Mouse (Mus musculus) kidney, embryonic 15.5 days (tissue): ENCODE results near the gene Cemip. TPM values are rescaled to one million over a fixed set of nuclear protein-coding genes. Genes with fewer than 3 reads are reported as not detected.

ENCODE experiments used
- ATAC-seq: fragments of 200-750 bp; cut with Nextera tagmentation; replicated peaks from 2 replicates; pipeline ENCODE4 v1.8.0; 2017; ENCODE audit warnings: moderate TSS enrichment; ENCODE audit not compliant: low FRiP score
- H3K27ac ChIP-seq: fragments of 300-500 bp; sonication (generic); 2 replicates; pipeline ENCODE4 v1.5.1; 2015; ENCODE audit warnings: mild to moderate bottlenecking, inconsistent platforms
- H3K27me3 ChIP-seq: fragments of 300-500 bp; sonication (generic); 2 replicates; pipeline ENCODE4 v1.6.1; 2015; ENCODE audit warnings: inconsistent platforms
- H3K36me3 ChIP-seq: fragments of 300-500 bp; sonication (generic); 2 replicates; pipeline ENCODE4 v1.6.1; 2015; ENCODE audit warnings: inconsistent platforms
- H3K4me1 ChIP-seq: fragments of 300-500 bp; sonication (generic); 2 replicates; pipeline ENCODE4 v1.6.1; 2015; ENCODE audit warnings: inconsistent platforms
- H3K4me2 ChIP-seq: fragments of 300-500 bp; sonication (generic); 2 replicates; pipeline ENCODE4 v1.6.1; 2015; ENCODE audit warnings: moderate library complexity, mild to moderate bottlenecking, inconsistent platforms
- H3K4me3 ChIP-seq: fragments of 300-500 bp; sonication (generic); replicated peaks from 2 replicates; pipeline ENCODE4 v1.5.1; 2015; ENCODE audit warnings: mild to moderate bottlenecking, inconsistent platforms
- H3K9ac ChIP-seq: fragments of 300-500 bp; sonication (generic); 2 replicates; pipeline ENCODE4 v1.6.1; 2015; ENCODE audit warnings: mild to moderate bottlenecking, inconsistent platforms
- H3K9me3 ChIP-seq: fragments of 300-500 bp; sonication (generic); replicated peaks from 2 replicates; pipeline ENCODE4 v1.6.1; 2016; ENCODE audit warnings: inconsistent platforms
- WGBS: fragments of 180-500 bp; shearing (Covaris S2); methylation state at CpG from one replicate; pipeline ENCODE4 v1.1.7; 2015; ENCODE audit warnings: mixed read lengths; 5-methylcytosine and 5-hydroxymethylcytosine counted together
- polyA plus RNA-seq: library from polyadenylated mRNA; unstranded; fragments of >200 nt; fragmentation: Nextera tagmentation; extraction: Ambion mirVana; gene quantifications from 2 replicates; pipeline ENCODE4 v1.2.1, GENCODE M21; 2015

The Cemip gene
- polyA plus RNA-seq, 1 experiment from 2014 or later = 0.29 TPM

DNA sequence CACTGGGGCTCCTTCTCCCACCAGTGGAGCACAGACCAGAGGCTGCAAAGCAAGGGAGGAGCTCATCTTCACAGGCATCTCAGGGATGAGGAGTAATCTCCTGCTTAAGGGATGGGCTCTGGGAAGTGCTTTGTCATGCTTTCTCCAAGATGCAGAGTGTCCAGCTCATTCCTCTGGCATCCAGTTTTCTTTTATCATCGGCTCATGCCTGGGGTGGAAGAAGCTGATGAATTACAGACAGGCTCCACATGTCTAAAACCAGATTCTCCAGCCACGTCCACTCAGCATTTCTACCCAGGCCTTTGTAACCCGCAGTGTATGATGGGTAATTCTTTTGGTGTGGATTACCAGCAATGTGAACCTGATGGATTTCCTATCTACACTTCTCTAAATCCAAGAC lies 1.9 kb upstream of the Cemip start:
- Histone ChIP-seq H3K4me2 (no peak overlapping the region), H3K9ac (no peak overlapping the region), H3K36me3 (no peaks in the 10 kb centered on the region), H3K27me3 (peaks cover 33% of the 10 kb centered on the region), H3K4me1 (peaks cover 17% of the 10 kb centered on the region), H3K27ac (no peak overlapping the region), H3K9me3 (no peaks in the 10 kb centered on the region), H3K4me3 (no peak overlapping the region)
- ATAC-seq = no peak
- 74% methylated on average over 3 of the region's 3 CpGs for WGBS

DNA sequence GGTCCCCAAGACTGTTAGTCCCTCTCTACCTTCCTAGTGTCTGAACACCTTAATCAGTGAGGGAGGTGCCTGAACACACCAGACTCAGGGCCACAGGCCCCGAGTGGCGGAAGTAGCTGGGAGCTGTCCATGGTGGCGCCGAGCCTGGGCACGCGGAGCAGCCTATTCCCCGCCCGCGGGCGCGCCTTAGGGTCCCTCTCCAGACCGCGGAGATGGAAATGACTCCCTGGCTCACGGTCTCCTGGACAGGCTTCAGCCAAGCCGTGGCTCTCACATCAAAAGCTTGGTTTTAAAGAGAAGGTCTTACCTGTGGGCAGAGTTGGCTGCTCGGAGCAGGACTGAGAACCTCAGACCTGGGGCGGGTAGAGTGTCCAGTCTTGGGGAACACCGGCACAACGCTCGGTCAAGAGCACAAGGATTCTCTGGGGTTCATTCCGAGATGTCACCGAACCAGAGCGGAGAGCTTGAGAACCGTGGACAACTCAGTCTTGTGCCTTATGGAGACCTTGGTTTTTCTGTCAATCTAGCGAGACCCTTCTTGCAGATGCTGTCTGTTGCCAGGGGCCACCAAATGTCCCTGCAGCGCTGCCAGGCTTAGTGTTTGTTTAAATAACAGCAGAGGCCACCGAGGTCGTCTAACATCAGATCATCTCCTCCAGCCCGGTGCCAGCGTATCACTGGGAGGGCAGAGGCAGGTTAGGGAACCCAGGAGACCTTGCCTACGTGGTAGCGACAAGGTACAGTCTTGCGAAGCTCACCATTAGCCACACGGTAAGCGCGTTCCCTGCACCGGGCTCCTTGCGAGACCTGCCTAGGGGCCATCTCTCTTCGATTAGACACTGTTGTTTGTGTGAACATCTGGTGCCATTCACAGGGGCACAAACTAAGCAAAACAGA lies 1.0 kb downstream of the Cemip start:
- Histone ChIP-seq H3K4me3 (peak overlapping the region; percentile 48), H3K27ac (no peak overlapping the region), H3K36me3 (no peaks in the 10 kb centered on the region), H3K9me3 (no peaks in the 10 kb centered on the region), H3K27me3 (peaks cover 33% of the 10 kb centered on the region), H3K4me2 (peak overlapping the region; percentile 86), H3K9ac (no peak overlapping the region), H3K4me1 (peaks cover 17% of the 10 kb centered on the region)
- 6% methylated on average over 39 of the region's 39 CpGs for WGBS
- peak; percentile 72 for ATAC-seq

DNA sequence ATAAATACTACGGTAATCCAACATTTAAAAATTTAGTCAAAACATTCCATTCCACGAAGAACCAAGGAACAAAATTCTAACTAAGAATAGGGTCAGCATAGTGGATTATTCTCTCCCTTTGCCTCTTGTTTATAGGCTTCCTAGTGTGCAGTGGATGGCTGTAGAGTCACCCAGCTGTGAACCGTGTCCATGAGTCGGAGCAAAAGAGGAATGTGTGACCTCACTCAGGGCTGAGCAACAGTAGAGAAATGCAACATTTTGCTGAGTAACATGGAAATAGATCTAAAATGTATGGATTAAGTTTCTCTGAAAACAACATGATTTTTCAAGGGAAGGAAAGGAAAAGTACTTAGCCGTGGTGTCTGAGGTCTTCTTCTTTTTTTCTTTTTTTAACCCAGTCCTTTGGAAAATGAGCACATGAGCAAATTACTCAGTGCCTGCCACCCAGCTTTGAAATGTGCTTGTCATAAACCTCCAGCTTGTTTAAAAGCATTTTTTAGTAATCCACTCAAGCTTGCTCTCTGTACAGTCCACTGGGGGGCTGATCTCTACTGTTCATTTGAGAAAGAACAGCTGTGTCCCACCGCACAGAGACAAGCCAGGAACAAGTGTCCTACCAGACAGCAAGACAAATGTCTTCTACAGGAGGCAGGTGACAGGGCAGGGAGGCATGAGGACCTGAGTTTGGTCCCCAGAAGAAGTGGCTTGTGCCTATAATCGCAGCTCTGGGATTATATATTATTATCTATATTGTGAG lies 8.9 kb downstream of the Cemip start:
- H3K9ac ChIP-seq = no peak overlapping the region
- no peak overlapping the region for H3K27ac ChIP-seq
- no peak overlapping the region for H3K4me3 ChIP-seq
- no peak overlapping the region for H3K4me2 ChIP-seq
- no peaks in the 10 kb centered on the region for H3K36me3 ChIP-seq
- H3K4me1 ChIP-seq = peaks cover 4% of the 10 kb centered on the region; the same call in 1 of the 2 replicates
- ATAC-seq = peak; percentile 82
- no peaks in the 10 kb centered on the region for H3K27me3 ChIP-seq
- 47% methylated on average over 7 of the region's 7 CpGs for WGBS
- no peaks in the 10 kb centered on the region for H3K9me3 ChIP-seq

DNA sequence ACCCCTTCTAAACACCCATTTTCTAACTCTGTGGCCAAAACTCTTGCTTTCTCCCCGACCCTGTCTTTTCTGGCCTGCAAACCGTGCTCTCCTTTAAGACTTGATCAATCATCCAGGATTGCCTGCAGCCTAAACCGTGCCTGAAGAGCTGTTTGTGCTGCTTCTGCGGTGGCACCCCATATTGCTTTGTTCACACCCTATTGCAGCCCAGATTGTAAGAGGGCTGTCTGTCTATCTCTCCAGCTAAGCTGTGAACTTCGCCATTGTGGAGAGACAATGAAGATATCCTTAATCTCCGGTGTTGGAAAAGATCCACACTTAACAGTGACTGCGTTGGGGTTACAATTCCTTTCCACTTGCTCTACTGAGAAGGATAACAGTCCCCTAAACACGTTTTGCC lies 12.0 kb downstream of the Cemip start:
- no peak for ATAC-seq
- 54% methylated on average over 8 of the region's 8 CpGs for WGBS

DNA sequence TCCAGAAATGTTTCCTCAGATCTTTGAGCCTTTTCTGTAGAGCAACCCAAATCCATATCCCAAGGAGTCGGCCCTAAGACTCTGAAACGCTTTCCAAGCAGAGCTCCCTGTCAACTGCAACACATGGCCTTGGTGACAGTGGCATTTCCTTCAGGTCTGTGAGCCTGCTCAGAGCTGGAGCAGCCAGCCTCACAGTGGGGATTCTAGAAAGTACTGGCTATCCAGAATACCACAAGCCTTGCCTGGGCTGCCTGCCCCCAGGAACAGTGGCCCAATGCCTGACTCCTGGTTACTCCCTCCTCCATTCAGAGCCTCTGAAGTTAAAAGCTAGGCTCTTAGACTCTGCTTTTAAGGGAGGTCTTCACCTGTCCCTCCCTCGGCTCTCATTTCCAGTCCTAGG lies 12.4 kb downstream of the Cemip start:
- no peak overlapping the region for H3K4me2 ChIP-seq
- H3K9me3 ChIP-seq = no peaks in the 10 kb centered on the region
- H3K9ac ChIP-seq = no peak overlapping the region
- 68% methylated on average over 3 of the region's 3 CpGs for WGBS
- no peak overlapping the region for H3K27ac ChIP-seq
- no peaks in the 10 kb centered on the region for H3K36me3 ChIP-seq
- no peak overlapping the region for H3K4me3 ChIP-seq
- peaks cover 4% of the 10 kb centered on the region; the same call in 1 of the 2 replicates for H3K4me1 ChIP-seq
- H3K27me3 ChIP-seq = no peaks in the 10 kb centered on the region
- ATAC-seq = no peak

More for the DNA sequence above, 12.0 kb downstream of the Cemip start:
- H3K27ac ChIP-seq = no peak overlapping the region
- no peak overlapping the region for H3K4me2 ChIP-seq
- H3K9ac ChIP-seq = no peak overlapping the region
- no peaks in the 10 kb centered on the region for H3K27me3 ChIP-seq
- no peaks in the 10 kb centered on the region for H3K9me3 ChIP-seq
- H3K4me3 ChIP-seq = no peak overlapping the region
- H3K4me1 ChIP-seq = peaks cover 4% of the 10 kb centered on the region; the same call in 1 of the 2 replicates
- no peaks in the 10 kb centered on the region for H3K36me3 ChIP-seq

DNA sequence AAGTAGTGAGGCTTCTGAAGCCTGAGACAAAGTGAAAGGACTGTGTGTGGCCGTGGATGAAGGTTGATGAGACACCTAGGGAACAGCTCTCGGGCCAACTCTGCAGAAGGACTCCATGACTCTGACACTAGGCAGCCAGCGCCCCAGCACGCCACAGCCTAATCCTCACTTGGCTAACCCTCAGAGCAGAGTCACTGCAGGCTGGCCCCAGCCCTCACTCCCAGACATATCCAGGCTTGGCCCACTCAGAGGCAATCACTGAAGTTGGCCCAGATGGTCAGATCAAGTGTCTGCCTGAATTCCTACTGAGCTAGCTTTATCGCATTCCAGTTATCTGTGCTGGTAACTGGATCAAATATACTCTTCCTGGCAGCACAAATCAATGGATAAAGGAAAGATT lies 17.4 kb downstream of the Cemip start:
- ATAC-seq = no peak
- Histone ChIP-seq H3K27me3 (no peaks in the 10 kb centered on the region), H3K4me2 (no peak overlapping the region), H3K27ac (no peak overlapping the region), H3K9me3 (no peaks in the 10 kb centered on the region), H3K9ac (no peak overlapping the region), H3K36me3 (no peaks in the 10 kb centered on the region), H3K4me3 (no peak overlapping the region), H3K4me1 (no peaks in the 10 kb centered on the region)
- WGBS = 81% methylated on average over 5 of the region's 5 CpGs

DNA sequence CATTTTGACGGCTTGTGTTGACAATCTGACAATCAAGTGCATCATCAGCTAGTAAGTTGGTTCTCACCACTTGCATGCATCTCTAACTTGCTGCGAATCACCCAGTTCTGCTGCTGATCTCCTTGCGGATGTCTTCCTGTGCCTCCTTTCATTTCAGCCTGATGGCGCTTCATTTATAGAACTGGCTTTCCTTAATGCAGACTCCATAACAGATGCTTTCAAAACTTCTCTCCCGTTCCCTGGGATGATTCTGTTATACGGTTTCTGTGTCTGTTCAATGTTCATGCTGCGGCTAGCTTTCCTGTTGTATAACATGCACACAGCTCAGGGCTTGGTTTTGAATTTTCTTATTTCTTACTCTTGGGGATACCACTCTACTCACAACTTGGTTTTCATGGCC lies 26.5 kb downstream of the Cemip start:
- H3K27me3 ChIP-seq = no peaks in the 10 kb centered on the region
- no peak overlapping the region for H3K9ac ChIP-seq
- H3K4me2 ChIP-seq = no peak overlapping the region
- no peaks in the 10 kb centered on the region for H3K9me3 ChIP-seq
- no peak overlapping the region for H3K27ac ChIP-seq
- WGBS = 95% methylated on average over 7 of the region's 7 CpGs
- no peak for ATAC-seq
- no peak overlapping the region for H3K4me3 ChIP-seq
- peaks cover 14% of the 10 kb centered on the region for H3K4me1 ChIP-seq
- no peaks in the 10 kb centered on the region for H3K36me3 ChIP-seq

DNA sequence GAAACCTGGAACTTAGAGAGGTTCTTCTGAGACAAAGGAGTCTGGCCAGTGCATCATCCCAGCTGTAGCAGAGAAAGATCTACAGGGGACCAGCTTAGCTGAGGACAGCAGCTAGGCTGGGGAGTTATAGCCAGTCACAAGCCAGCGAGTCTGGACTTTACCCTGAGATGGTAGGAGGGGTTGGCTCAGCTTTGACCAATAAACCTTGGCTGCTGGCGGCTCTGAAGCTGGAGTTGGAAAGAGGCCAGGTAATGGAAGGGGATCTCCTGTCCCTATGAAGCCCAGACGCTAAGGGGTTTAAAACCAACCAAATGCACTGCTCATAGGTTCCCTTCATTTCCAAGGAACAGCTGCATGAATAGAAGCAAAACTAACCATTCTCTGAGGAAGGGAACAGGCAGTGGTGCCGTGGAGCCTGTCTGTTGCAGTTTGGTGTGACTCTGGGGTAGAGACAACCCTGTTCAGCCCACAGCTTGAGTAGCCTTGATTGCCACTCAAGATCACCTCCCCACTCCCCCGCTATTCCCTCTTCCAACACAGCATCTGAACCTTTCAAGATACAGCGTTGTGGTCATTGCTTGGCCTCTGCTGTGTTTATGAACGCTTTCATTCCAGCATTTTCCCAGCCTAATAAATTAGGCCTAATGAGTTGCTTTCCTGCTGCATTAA lies 30.2 kb downstream of the Cemip start:
- 43% methylated on average over 7 of the region's 7 CpGs for WGBS
- no peak overlapping the region for H3K9ac ChIP-seq
- no peak overlapping the region for H3K4me3 ChIP-seq
- H3K36me3 ChIP-seq = no peaks in the 10 kb centered on the region
- no peak overlapping the region for H3K4me2 ChIP-seq
- no peaks in the 10 kb centered on the region for H3K9me3 ChIP-seq
- H3K27me3 ChIP-seq = no peaks in the 10 kb centered on the region
- ATAC-seq = peak; percentile 85
- peaks cover 14% of the 10 kb centered on the region for H3K4me1 ChIP-seq
- peak overlapping the region; percentile 76 for H3K27ac ChIP-seq

DNA sequence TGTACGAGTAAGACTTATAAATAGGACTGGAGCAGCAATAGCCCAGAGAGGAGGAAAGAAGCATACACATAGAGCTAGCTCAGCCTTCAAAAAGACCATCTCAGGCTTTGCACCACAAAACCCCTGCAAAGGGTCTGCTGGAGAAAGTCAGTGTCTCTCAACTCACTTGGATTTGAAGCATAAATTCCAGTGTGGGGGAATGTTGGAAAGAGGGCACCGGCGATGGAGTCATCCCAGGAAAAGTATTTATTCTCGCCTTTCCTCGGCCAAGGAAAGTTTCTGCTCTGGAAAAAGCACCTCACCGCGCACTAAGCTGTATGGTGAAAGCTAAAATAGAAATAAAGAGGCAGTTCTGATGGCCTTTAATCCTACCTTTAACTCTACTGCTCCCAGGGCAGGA lies 32.4 kb downstream of the Cemip start:
- no peaks in the 10 kb centered on the region for H3K27me3 ChIP-seq
- no peak overlapping the region for H3K9ac ChIP-seq
- no peak overlapping the region for H3K27ac ChIP-seq
- H3K4me1 ChIP-seq = peaks cover 14% of the 10 kb centered on the region
- ATAC-seq = no peak
- H3K4me2 ChIP-seq = no peak overlapping the region
- H3K9me3 ChIP-seq = no peaks in the 10 kb centered on the region
- 95% methylated on average over 7 of the region's 7 CpGs for whole genome bisulfite sequencing
- H3K36me3 ChIP-seq = no peaks in the 10 kb centered on the region
- H3K4me3 ChIP-seq = no peak overlapping the region

DNA sequence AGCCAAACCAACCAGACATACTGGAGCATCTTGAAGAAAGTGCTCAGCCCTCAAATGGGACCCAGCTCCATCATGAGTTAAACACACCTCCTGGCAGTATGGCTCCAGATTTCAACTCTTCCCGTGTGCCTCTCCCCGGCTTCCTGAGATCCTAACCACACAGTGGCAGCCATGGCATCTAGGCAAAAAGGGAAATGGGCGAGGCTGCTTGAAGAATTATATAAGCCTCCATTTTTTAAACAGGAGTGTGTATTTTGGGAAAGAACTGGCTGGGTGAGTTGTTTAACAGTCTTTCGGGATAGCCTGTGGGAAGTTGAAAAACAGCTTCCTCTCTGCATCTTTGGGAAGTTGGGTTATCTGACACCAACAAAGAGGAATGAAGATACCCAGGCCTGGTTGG lies 34.9 kb downstream of the Cemip start:
- H3K9ac ChIP-seq = no peak overlapping the region
- peaks cover 11% of the 10 kb centered on the region for H3K4me1 ChIP-seq
- no peaks in the 10 kb centered on the region for H3K9me3 ChIP-seq
- no peaks in the 10 kb centered on the region for H3K36me3 ChIP-seq
- no peak overlapping the region for H3K27ac ChIP-seq
- no peak for ATAC-seq
- no peaks in the 10 kb centered on the region for H3K27me3 ChIP-seq
- H3K4me2 ChIP-seq = no peak overlapping the region
- H3K4me3 ChIP-seq = no peak overlapping the region
- WGBS = 83% methylated on average over 4 of the region's 4 CpGs

DNA sequence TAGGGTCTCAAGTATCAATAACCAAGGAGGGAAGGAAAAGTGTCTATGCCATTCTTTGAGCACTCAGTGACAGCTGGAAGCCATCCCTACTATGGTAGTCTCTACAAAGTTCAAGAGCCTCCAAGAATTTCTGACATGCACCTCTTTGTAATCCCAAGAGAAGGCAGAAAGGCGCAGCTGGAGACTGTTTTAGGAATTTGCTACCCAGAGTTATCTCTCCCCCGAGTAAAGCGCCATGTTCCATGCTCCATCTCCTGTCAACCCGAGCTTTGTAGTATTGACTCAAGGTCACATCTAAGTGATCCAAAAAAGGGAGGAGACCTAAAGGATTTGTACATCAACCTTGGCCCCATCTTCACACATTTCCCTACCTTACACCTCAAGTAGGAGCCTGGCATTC lies 40.8 kb downstream of the Cemip start:
- H3K9me3 ChIP-seq = no peaks in the 10 kb centered on the region
- no peak overlapping the region for H3K4me2 ChIP-seq
- no peak overlapping the region for H3K9ac ChIP-seq
- H3K36me3 ChIP-seq = no peaks in the 10 kb centered on the region
- WGBS = 71% methylated on average over 4 of the region's 4 CpGs
- ATAC-seq = no peak
- H3K4me3 ChIP-seq = no peak overlapping the region
- no peaks in the 10 kb centered on the region for H3K27me3 ChIP-seq
- no peaks in the 10 kb centered on the region for H3K4me1 ChIP-seq
- no peak overlapping the region for H3K27ac ChIP-seq
